Mouse (Mus musculus) liver, adult 2 months (tissue): ENCODE data around the gene Tmem209.

Experiments used
- CTCF ChIP-seq: fragments of 200-500 bp; IDR thresholded peaks from 2 replicates; pipeline ENCODE4 v1.5.1; 2011; ENCODE audit warnings: low read depth, low read length, control low read depth
- POLR2A ChIP-seq: fragments of 200-500 bp; IDR thresholded peaks from 2 replicates; pipeline ENCODE4 v1.6.1; 2011; ENCODE audit warnings: low read length, control low read depth; ENCODE audit not compliant: insufficient read depth; ENCODE audit errors: extremely low read depth

DNA sequence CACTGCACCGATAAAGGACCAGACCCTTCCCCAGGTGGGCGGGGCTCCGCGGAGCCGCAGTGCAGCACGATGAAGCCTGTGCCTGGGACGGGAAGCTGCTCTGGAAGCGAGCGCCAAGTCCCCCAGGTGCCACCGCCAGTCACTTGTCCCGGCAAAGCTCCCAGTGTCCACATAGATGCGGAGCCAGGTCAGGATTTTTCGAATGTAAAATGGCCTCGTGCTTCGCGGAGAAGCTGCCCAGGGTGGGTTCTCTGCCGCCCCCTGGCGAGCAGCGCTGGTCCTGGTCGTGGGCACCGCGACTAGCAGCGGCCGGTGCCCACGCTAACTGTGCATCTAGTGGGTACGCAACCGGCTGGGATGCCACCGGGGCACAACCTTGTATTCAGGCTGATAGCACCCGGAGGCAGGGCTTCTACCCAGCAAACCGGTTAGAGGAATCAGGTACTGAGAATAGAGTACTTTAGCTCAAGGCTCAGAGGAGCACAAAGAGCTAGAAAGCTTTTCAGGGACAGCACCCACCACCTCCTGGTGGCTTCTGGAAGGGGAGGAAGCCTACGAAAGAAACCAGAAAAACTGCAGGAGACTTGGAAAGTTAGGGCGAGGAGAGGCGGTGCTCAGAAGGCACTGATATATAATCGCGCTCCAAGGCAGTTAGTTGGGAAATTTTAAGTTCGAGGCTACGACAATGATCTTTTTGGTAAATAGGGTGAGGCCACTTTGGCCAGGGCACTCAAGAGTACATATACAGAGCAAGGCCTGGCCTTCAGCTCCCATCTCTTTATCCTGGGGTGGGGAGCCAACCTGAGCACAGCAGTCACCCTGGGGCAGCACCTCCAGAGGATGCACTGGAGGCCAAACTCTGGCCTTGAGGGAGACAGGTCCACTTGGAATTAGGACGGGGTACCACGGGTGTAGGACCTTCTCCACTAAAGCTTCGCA lies 49.5 kb downstream of the Tmem209 start:
- TF ChIP-seq CTCF (peak; percentile 89), POLR2A (no peak)
